Mouse (Mus musculus): Measurements from ENCODE around the gene Lyz1. TPM values are rescaled to one million over a fixed set of nuclear protein-coding genes. Genes with fewer than 3 reads are reported as not detected.
"Not testable (repeated sequence)": the region's sequence is repeated elsewhere in the genome, so short reads cannot be mapped to it uniquely, and the experiment has no call there.

Lyz1 gene
- polyA plus RNA-seq, 2 experiments from 2014 or later = not detected

DNA sequence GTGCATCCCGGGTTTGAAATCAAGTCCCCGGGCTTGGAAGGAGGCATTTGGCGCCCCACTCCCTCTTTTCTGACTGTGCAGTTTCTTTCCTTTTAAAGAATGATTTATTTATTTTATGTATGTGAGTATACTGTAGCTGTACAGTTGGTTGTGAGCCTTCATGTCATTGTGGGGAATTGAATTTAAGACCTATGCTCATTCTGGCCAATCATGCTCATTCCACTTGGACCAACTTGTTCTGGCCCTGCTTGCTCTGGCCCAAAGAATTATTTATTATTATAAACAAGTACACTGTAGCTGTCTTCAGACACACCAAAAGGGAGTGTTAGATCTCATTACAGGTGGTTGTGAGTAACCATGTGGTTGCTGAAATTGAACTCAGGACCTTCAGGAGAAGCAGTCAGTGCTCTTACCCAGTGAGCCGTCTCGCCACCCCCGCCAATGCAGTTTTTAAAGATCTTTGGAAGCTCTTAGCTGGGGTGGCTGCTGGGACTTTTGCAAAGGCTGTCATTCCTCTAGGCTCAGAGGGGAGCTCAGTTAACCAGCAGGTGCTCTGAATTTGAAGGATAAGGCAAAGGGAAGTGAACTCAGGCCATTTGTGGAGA lies 6.2 kb downstream of the Lyz1 start:
- no peak for ATAC-seq

- ATAC-seq = not testable (repeated sequence)
Observed at GRCm38 (mm10) chr10:117285584-117285983, 7.1 kb downstream of the Lyz1 start.

DNA sequence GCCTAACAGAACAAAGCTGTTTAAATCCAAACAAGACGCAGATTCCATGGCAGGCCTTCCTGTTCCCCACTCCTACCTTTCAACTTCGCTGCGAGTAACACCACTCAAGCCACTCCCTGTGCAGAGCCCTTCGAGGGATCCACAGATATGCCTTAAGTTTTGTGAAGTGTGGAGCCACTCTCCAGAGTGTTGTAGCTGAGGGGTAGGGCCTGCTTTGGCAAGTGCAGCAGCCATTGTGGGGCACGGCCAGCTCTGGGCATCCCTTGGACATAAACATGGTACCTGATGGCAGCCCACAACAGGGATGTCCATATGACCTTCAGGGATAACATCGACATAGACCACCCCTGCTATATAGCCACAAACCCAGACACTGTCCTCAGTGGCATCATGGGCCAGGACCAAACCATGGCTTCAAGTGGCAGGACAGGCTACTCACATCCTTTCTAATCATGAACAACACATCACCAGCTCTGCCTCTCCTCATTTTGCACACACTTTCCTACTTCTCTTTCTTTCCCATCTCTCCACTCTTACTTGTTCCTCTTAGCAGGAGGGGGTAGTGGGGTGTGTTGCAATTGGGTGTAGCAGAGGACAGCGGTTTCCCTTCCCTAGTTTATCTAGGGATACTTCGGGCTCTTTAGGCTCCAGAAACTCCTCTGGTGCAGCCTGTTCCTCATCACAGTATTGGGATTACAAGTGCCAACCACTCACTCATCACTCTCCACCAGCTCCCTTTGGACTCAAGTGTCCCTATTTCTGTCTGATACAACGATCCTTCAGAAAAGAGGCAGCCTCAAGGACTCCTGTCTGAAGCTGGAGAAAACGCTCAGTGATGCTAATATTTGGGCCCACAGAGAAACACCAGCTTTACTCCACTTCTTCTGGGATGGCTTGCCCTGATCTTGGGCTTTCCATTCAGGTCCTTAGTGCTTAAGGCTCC lies 7.8 kb downstream of the Lyz1 start:
- no peak for ATAC-seq

- no peak for ATAC-seq
Observed at GRCm38 (mm10) chr10:117283871-117284577, 8.6 kb downstream of the Lyz1 start.

DNA sequence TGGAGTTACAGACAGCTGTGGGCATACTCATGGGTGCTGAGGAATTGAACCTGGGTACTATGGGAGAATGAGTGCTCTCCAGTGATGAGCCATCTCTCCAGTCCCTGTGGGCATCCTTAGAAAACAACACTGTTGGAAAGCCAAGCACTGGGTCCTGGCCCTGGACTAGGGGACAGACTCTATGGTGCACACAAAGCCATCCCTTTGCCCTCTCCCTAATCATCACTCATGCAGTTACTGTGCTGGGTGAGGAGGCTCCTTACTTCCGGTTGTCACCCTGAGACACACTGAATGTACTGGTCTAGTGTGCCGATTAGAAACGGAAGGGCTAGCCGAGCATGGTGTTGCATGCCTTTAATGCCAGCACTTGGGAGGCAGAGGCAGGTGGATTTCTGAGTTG lies 9.5 kb downstream of the Lyz1 start:
- not testable (repeated sequence) for ATAC-seq

GRCm38 (mm10) chr10:117282551-117282950 lies 10.1 kb downstream of the Lyz1 start:
- no peak for ATAC-seq

DNA sequence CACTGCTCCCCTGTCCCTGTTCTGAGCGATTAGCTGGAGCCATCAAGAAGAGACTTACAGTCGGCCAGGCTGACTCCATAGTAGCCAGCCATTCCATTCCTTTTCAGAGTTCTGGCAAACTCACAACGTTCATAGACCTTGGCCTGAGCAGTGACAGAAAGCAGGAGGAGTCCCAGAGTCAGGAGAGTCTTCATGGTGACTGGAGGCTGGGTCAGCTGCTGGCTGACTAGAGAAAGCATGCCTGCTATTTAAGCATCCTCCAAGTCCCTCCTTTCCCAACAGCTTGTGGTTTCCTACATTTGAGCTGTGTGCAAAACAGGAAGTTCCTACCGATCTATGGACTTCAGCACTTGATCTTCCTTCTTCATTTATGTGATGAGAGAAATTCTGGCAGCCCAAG lies 10.6 kb downstream of the Lyz1 start, which contains the start of gene Lyz2:
Gene Lyz2 (minus strand): TSS at position 273 of the 400 bp plus-strand sequence.
- no peak for ATAC-seq

DNA sequence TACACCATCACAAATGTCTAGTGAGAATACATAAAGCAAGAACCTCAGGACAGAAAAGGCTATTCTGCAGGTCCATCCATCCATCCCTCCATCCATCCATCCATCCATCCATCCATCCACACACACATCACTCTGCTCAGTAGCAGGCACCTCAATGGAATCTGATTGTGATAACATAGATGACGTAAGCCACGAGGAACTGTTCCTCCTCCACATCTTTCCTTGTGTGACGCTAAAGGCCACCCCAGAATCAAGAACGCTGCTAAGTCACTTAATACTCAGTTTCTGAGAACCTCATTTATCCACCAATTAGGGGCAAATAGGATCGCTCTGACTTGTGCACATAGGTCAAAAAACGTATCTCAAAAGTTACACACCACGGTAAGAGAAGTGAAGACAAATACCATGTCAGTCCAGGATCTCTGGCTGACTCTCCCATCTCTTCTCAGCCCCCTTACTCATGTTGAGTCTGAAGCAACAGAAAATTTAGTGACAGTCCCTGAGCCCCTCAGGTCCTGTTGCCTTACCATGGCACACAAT lies 11.2 kb downstream of the Lyz1 start:
- no peak for ATAC-seq

DNA sequence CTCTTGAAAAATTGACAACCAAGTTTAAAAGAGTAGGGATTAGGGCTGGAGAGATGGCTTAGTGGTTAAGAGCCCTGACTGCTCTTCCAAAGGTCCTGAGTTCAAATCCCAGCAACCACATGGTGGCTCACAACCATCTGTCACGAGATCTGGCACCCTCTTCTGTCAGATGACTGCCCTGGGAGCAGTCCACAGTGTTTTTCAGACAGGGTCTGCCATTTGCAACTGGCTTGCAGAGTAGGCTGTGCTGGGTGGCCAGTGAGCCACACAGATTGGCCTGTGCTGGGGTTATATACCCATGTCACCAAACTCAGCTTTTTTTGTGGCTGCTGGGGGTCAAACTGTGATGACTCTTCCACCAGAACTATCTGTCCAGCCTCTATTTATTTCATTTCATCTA lies 12.7 kb downstream of the Lyz1 start:
- ATAC-seq = no peak

GRCm38 (mm10) chr10:117278510-117278909 lies 14.2 kb downstream of the Lyz1 start:
- ATAC-seq = not testable (repeated sequence)

GRCm38 (mm10) chr10:117277779-117278178 lies 14.9 kb downstream of the Lyz1 start:
- not testable (repeated sequence) for ATAC-seq

DNA sequence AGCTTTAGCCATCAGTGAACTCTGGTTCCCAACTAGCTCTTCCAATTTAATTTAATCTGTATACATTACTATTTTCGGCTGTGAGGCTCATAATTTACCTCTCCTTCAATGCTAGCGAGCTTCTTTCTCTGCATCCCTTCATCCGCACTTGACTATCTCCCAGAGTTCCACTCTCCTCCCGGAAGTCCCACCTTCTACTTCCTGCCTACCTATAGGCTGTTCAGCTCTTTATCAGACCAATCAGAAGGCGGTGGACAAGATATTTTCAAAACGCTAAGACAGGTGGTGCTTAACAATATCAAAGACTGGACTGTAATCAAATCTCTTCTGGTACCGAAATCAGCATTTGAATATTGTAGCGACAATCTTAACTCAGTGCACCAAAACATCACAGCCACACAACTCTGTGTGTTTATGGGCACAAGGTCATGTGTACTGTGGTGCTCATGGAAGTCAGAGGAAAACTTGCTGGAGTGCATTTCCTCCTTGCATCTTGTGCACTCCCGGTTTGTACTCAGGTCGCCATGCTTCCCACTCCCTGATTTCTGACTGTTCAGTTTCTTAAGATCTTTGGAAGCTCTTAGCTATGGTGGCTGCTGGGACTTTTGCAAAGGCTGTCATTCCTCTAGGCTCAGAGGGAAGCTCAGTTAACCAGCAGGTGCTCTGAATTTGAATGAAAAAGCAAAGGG lies 16.8 kb downstream of the Lyz1 start:
- no peak for ATAC-seq

DNA sequence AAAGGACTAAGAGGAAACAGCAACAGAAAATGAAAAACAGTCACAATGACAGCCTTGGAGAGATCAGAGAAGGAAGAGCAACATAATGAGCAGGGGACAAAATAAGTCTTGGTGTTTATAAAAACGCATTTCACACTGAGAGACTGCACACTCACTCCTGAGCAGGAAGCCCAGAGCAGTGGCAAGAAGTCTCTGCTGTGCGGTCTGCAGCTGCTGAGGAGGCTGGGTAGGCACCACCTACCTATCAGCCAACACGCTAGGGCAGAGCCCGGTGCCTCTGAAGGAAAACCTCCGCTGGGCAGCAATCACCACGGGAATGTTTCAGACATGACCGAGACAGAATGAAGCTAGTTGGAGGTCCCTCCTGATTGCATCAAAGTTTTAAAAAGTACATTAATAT lies 18.0 kb downstream of the Lyz1 start:
- not testable (repeated sequence) for ATAC-seq

GRCm38 (mm10) chr10:117272023-117272422 lies 20.6 kb downstream of the Lyz1 start:
- no peak for ATAC-seq

- ATAC-seq = no peak
Observed at GRCm38 (mm10) chr10:117259870-117260269, 32.8 kb downstream of the Lyz1 start.

DNA sequence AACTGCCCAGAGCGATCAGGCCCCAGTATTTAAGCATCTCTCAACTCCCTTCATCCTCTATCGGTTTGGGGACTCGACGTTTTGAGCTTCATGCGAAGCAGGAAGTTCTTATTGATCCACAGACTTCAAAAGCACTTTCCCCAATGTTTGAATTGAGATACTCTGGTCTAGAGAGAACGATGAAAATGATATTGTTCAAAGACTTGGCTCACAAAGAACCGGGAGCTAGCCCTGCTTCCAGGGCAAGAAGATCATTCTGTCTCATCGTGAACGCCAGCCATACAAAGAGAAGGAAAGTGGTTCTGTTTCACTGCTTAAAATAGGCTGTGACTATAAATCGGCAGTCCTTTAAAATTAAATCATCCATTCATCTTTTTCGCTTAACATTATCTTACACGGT lies 54.1 kb downstream of the Lyz1 start, which contains the start of gene 9530003J23Rik:
Gene 9530003J23Rik (minus strand): TSS at position 101 of the 400 bp plus-strand sequence.
- ATAC-seq = no peak

Other genes with a start within 250 kb of the Lyz1 start
- gene Lrrc10, start 247.5 kb downstream of the Lyz1 start, polyA plus RNA-seq (2017; shearing (Covaris generic)) = not detected
- gene Cct2, start 229.1 kb downstream of the Lyz1 start, polyA plus RNA-seq (2017; shearing (Covaris generic)) = 100 to 1,000 TPM; 185 to 226 TPM
- gene Frs2, start 144.3 kb downstream of the Lyz1 start, polyA plus RNA-seq (2017; shearing (Covaris generic)) = 1 to 10 TPM; 8.4 to 9.3 TPM
- 10 to 100 TPM; 19.1 to 24.6 TPM for gene Yeats4, start 68.4 kb downstream of the Lyz1 start, polyA plus RNA-seq (2017; shearing (Covaris generic))
- gene 9530003J23Rik, start 54.2 kb downstream of the Lyz1 start, polyA plus RNA-seq (2017; shearing (Covaris generic)) = not detected
- gene Lyz2, start 10.5 kb downstream of the Lyz1 start, polyA plus RNA-seq (2017; shearing (Covaris generic)) = 1 to 10 TPM in 1 of 2 experiments, under 1 TPM in 1; 0.32 to 9.2 TPM
- 100 to 1,000 TPM; 116 to 124 TPM for gene Cpsf6, start 87.1 kb upstream of the Lyz1 start, polyA plus RNA-seq (2017; shearing (Covaris generic))

Measured in CD4-positive, CD25-positive, alpha-beta regulatory T cell, adult 4 months (primary cell).